Mouse (Mus musculus) adrenal gland, adult 18-20 months (tissue): Measurements from ENCODE around the gene Mmp25. TPM values are rescaled to one million over a fixed set of nuclear protein-coding genes. Genes with fewer than 3 reads are reported as not detected.

Source experiments
- DNase-seq, 2 experiments: peaks; one replicate each; pipeline ENCODE4 v3.0.0; 2021 to 2022; ENCODE audit warnings: low spot score in 2 of 2
- total RNA-seq, 2 experiments: library from RNA; stranded (reverse); gene quantifications; 1 replicate in 1 of 2; 2 replicates in 1 of 2; pipeline ENCODE4 v1.2.3; 2021

The Mmp25 gene
- total RNA-seq, 2 experiments from 2014 or later: 0.10 TPM

- no peak for DNase-seq
Observed at GRCm38 (mm10) chr17:23665511-23665910, 20.4 kb upstream of the Mmp25 start.

DNA sequence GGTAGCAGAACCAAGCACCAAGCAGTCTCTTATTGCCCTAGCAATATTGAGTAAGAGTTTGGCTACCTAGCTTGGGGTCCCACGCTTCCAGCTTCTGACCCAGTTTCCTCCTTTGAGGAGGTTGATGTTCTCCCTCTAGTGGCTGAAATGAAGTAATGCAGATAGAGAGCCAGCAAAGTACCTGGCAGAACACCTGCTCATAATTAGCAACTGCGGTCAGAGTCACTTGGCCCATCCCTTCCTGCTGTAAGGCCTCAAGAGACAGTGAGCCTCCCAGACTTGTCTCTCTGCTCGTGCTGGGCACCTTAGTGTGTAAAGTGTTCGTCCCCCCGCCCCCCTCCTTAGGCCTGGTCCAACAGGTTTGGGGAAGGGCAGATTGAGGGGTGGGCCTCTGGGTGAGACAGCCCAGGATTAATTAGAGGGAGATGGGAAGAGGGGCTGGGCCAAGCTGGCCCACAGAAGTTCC is 19.5 kb upstream of the Mmp25 start:
- DNase-seq: no peak

DNA sequence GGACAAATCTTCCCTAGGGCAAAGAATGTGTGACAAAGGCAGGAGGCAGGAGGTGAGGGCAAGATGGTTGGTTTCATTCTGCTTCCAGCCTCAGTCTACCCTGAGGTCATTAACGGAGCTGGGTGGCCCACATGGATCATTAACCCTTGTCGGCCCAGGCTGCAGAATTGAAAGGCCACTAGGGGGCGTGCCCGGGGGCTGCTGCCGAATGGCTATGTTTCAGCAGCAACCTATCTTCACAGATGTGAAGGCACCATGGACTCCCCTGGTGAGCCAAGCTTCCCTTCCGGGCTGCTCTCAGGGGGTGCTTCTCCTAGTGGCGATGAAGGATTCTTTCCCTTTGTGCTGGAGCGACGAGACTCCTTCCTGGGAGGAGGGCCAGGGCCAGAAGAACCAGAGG is 16.4 kb upstream of the Mmp25 start:
- peak in 1 of 2 experiments; percentile 32 for DNase-seq

- no peak for DNase-seq
Observed at GRCm38 (mm10) chr17:23660876-23661200, 15.8 kb upstream of the Mmp25 start.

DNA sequence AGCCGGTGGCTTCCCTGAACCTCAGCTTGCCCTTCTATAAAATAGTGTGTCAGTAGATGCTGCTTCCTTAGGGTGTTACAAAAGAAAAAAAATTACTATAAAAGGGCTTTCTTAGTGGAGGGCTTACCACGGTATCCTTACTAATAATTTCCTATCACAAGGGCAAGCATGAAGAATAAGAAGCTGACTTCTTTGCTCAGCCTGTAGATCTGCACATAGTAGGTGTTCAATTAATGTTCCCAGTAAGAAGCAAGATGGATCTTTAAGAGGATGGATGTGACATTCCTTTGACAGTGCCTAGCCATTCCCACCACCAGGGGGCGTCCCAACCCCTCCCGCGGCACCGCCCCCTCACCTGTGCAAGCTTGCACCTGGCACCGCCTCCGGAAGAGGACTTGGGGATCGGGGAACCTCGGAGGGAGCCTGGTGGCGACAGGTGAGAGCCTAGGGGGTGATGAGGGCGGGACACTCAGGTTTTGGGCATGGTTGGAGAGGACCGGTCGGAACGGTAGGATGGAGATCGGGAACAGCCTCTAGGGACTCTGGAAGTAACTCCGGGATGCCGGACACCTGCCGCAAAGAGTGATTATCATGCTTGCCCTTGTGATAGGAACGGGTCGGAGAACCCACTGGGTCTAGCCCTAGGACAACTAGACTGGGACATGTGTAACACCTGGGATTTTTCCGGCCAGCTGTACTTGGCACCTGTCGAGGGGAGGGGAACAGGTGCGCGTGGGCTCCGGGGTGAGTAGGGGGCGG is 15.2 kb upstream of the Mmp25 start, which contains the start of gene Bicdl2:
Gene Bicdl2, plus strand, starts transcription at position 390 of the 759 bp plus-strand sequence.
- DNase-seq: peak; percentile 47 to 65

DNA sequence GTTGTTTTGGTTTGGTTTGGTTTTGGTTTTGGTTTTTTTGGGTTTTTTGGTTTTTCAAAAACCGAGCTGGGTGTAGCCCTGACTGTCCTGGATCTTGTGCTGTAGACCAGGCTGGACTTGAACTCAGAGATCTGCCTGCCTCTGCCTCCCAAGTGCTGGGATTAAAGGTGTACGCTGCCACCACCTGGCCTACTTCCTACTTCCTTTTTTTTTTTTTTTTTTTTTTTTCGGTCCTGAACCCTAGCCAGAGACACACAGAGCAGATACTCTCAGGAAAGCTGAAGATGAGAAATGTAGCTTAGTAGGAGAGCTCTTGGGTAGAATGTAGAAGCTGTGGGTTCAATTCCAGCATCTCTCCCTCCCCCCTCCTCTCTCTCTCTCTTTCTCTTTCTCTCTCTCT is 13.4 kb upstream of the Mmp25 start:
- no peak for DNase-seq

- no peak for DNase-seq
Observed at GRCm38 (mm10) chr17:23654410-23654809, 9.3 kb upstream of the Mmp25 start.

DNA sequence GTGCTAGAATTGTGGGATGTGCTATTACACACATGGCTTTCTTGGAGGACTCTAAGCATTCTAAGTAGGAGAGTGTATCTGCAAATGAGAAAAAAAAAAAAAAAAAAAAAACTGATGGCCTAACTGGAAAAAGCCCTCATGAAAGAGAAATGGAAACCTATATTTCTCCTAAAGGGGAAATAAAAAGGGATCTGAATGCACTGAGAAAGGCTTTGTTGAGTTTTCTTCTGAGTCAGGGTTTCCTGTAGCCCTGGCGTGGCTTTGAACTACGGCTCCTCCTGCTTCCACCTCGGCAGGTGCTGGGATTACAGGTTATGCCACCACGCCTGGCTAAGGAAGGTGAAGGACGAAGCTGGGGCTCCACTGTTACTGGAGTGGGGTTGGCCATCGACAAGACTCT is 8.9 kb upstream of the Mmp25 start:
- DNase-seq: no peak

DNA sequence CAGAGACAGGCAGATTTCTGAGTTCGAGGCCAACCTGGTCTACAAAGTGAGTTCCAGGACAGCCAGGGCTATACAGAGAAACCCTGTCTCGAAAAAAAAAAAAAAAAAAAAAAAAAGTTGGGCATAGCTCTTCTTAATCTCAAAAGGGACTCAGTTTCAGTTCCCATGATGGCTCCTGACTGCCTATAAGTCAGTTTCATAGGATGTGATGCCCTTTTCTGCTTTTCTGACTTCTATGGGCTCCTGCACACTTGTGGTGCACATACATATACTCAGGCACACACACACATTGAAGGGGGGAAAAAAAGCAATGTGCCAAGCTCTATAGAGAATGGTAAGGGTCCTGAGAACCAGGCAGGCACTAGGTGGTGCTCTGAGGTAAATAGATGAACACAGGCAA is 8.2 kb upstream of the Mmp25 start:
- no peak for DNase-seq

DNA sequence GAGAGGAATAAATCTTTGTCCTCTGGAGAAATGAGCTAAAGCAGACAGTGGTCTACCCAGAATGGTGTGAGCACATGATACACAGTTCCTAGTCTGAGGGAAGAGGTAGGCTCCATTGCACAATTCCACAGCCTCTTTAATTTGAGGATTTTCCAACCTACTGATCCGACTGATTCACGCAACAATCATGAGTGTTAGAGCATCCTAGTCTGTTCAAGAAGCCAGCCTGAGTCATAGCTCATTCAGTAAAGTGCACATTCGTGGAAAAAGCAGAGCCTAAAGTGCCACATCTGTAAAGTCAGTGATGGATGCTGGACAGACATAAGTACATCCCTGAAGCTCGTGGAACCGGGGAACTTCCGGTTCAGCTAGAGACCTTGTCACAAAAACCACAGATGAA is 6.3 kb upstream of the Mmp25 start:
- no peak for DNase-seq

GRCm38 (mm10) chr17:23645894-23646293 is 817 bp upstream of the Mmp25 start:
- DNase-seq: no peak

DNA sequence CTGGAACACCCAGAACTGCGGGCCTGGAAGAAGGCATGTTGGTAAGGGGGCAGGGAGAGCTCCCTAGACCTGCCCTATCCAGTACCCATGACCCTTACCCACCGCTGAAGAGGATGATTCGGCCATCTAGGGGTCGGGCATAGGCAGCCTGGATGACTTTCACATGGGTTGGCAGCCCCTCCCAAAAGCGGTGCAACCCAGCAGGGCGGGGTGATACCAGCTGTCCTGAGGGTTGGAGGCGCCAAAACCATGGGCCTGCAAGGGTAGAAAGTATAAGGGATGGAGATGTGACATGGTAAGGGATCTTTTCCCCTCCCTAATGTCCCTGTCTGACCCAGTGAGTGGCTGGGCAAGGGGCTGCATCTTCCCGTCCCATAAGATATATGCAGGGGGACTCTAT is 13.8 kb downstream of the Mmp25 start:
- no peak for DNase-seq

GRCm38 (mm10) chr17:23630195-23631020 is 14.7 kb downstream of the Mmp25 start:
- peak; percentile 73 to 80 for DNase-seq

DNA sequence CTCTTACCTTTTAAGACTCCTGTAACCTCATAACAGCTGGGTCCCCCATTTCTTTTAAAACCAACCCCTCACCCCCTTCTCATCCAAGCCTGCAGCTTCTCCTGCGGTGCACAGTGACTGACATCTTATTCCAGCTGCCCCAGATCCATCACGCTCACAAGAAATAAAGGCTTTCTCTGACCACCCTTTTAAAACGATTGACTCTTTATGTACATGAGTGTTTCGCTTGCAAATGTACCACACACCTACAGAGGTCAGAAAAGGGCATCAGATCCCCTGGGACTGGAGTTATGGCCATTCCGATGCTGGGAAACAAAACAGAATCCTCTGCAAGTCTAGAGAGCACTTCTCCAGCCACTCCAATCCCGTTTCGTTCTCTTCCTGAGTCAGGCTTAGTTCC is 17.3 kb downstream of the Mmp25 start:
- DNase-seq: no peak

GRCm38 (mm10) chr17:23620351-23620750 is 24.7 kb downstream of the Mmp25 start:
- no peak for DNase-seq

GRCm38 (mm10) chr17:23617087-23617486 is 28.0 kb downstream of the Mmp25 start:
- DNase-seq: no peak

- DNase-seq: peak; percentile 39 to 59
Observed at GRCm38 (mm10) chr17:23610361-23610800, 34.7 kb downstream of the Mmp25 start.

- no peak for DNase-seq
Observed at GRCm38 (mm10) chr17:23609612-23610011, 35.5 kb downstream of the Mmp25 start.

DNA sequence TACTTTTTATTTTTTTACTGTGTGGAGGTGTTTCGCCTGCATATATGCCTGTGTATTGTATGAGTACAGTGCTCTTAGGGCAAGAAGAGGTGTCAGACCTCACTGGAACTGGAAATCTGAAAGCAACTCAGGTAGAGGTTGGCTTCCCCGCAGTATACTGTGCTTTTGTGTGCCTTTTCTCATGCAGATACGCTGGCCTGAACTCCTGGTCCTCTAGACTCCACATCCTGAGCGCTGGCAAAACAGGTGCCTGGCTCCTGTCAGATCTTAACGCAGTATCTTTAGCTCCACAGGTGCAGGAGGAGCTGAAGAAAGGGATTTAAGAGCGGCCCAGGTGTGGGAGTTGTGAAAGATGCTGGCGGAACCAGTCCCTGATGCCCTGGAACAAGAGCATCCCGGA is 39.9 kb downstream of the Mmp25 start:
- no peak for DNase-seq

DNA sequence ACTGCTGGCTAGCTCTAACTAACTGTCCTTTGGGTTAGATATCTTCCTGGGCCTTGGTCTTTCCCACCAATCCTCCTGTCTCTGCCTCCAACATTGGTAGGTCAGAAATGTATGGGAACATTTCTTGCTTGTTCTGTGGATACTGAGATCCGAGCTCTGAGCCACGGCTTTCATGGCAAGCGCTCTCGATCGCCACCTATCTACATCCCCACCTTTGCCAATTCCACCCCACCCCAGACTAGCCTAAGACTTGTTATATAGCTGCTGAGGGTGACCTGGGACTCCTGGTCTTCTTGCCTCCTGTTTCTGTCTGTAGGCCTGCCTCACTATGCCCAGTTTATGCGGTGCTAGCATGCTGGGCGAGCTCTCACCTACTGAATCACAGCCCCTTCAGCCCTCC is 40.7 kb downstream of the Mmp25 start:
- DNase-seq: no peak

GRCm38 (mm10) chr17:23603542-23603941 is 41.5 kb downstream of the Mmp25 start:
- DNase-seq: no peak

- DNase-seq: no peak
Observed at GRCm38 (mm10) chr17:23603077-23603476, 42.0 kb downstream of the Mmp25 start.
